Mouse (Mus musculus): ENCODE results near the gene Rassf10.

Gene Rassf10

DNA sequence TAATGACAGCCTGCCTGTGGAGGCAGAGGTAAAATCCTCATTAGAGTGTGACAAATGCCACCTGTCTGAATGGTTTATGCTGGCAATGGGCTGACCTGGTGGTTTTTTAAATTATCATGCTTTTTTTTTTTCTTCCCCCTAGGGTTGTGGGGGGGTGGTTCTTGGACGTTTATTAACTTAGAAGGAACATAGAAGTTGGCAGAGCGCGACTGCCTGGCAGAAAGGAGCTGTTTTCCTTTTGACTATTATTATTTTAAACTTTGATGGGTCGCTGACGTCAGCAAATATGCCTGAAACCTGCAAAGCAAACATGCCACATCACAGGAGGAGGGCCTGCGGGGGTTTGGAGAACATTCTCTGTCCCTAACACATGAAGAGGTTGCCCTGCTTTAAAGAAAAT lies 3.9 kb downstream of the Rassf10 start:
- DNase-seq (ENCODE audit: low read depth), result peak; percentile 3

DNA sequence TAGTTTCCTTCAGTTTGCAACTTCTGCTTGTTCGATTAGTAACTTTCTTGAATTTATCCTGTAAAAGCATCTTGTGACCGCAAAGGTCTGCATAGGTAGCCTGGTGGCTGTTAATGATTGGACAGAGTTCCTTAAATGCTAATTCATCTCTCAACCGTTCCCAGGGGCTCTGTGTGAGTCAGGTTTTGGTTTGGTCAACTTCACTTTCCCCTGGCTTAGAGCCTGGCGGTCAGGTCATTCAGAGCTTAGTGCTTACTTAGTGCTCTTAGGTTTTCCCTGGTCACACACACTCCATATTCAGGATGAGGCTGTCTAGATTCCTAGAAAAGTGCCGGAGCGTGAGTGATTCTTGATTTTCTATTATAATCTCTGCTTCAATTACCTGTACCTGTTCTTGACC lies 12.6 kb downstream of the Rassf10 start:
- peak; percentile 24 for DNase-seq (ENCODE audit: low read depth)

DNA sequence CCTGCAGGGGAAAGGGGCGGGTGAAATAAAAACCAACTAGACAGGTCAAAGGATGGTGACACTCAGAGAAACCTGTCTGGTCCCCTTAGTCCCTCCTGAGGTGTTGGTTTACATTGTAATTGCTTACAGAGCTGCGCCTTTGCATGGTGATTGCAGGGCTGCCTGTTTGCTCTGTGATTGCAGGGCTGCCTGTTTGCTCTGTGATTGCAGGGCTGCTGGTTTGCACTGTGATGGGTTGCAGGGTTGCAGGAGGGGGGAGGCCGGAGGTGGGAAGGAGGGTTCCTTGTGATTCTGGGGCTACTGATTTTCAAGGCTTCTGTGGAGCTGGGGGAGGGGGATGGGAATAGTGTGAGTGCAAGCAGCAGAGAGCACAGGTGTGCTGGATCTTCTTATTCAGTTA lies 13.0 kb downstream of the Rassf10 start:
- DNase-seq (ENCODE audit: low read depth), result no peak

DNA sequence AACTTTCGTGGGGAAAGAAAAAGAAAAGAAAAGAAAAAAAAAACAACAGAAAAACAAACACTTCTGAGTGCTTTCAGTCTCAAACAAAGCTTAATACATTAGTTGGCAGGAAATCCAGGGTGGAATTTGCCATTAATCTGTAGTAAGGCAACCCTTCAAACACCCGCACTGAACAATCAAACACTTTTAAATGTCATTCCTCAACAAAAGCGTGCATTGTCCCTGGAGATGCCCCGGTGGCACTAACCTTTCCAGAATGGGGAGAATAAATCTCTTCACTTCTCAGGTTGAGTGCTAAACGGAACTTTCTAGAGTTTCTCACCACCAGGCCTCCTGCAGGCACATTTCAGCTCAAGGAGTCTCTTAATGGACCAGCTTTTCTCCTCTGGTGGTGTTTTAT lies 29.6 kb downstream of the Rassf10 start:
- no peak for DNase-seq (ENCODE audit: low read depth)

DNA sequence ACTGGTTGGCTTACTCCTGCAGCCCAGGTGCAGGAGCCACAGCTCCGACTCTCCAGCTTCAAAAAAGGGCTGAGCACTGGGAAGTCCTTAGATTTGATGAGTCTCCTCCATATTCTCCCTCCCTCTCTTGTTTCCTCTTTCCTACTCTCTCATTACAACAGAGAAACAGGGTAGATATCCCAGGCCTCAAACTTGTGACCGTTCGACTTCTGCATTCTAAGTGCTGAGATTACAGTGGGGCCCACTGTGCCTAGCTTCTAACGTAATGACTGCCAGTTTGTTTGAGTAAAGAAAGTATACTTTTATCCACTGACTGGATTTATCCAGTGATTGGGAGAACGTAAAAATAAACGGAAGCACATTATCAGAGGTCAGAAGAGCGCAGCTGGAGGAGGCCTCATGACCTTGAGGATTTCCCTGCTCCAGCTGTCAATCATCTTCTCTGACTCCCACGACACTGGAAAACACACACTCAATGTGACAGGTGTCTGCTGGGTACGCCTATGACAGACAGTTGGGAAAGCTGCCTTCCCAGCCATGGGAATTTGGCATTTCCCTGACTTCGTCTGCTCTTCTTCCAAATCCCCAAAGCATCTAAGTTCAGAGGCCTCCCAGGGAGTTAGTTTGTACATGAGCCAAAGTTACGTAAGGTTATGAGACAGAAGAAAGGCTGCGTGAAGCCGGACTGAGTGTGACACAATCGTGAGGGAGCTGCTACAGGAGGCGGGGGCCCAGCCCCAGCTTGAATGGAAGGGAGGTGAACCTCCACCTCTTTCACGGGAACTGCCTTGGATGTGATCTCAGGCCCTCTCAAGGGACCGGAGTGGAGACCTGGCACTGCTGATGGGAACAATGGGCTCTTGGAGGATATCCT lies 31.2 kb downstream of the Rassf10 start:
- DNase-seq (ENCODE audit: low read depth), result peak; percentile 30

DNA sequence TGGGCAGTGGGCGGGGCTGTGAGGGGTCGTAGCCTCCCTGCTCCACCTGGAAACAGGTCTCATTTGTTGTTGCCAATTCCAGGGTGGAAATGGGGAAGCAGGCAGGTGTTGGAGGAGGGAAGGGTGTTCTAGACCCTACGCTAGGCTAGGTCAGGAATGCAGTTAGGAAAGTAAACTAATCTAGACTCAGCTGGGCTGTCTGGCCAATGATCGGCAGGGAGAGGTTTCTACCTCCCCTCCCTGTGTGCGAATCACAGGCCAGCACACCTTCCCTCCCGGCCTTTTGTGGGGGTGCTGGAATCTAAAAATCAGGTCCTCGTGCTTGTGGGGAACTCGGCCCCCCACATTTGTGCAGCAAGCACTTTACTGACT lies 31.8 kb downstream of the Rassf10 start:
- DNase-seq (ENCODE audit: low read depth), result no peak

DNA sequence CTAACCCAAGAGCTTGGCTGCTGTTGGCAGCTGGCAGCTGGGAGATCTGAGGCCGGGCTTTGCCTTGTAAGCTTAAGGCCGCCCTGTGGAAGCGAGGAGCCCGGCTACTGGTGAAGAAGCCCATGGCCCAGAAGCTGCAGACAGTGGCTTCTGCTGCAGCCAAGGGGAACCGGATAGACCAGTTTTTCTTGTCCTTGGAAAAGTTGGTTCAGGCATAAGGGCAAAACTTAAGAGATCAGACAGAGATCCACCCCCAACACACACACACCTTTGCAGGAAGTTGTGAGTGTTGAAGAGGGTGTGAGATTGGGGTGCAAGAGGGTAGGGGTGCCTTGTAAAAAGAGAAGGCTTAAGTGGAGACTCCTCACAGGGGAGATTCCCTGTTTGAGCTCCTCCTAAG lies 39.2 kb downstream of the Rassf10 start:
- DNase-seq (ENCODE audit: low read depth), result no peak

DNA sequence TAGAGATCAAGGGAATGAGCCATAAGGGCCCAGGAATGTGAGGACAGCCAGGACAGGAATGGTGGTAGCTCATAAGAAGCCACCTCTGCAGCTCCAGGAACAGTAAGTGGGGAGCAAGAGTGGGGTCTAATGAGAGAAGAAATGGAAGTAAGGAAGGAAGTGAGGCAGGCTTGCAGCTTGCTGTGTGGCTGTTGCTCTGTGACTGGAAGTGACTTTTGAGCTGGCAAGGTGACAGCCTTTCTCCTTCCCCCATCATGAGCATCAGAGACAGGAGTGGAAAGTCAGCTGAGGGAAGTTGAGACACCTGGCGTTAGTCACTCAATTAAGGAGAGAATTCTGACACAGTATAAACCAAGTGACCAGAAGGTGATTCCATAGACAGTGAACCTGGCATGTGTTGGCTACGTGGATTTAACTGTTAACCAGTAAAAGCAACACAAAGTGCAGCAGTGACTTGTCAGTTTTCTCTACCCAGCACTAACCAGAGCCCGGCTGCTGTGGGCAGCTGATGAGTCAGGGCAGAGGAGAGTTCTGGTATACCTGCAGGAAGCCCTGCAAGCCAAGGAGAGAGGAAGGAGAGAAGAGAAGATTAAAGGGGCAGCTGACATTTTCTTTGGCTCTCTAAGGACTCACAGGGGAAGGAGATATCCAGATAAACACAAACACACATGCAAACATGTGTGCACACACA lies 49.9 kb downstream of the Rassf10 start:
- DNase-seq (ENCODE audit: low read depth), result no peak

DNA sequence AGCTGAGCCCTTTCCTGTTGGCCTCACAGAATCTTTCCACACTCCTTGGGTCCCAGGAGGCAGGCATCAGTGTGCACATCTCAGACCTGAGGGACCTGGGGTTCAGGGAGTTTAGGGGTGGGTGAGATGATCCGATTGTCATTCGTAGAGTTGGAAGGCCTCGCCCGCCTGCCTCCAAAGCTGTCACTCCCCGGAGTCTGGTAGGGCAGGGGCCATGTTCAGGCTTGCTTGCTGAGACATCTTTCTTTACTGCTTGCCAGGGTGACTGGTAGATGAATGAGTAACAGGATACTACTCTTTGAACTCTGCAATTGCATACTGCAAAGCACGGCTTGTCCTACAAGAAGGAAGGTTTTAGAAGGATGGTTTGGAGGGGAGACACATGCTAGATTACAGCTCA lies 52.0 kb downstream of the Rassf10 start:
- DNase-seq (ENCODE audit: low read depth), result no peak
